Mouse (Mus musculus) heart, embryonic 13.5 days (tissue): ENCODE results near the gene Itgb5. TPM values are rescaled to one million over a fixed set of nuclear protein-coding genes. Genes with fewer than 3 reads are reported as not detected.

ENCODE experiments used
- ATAC-seq: fragments of 200-750 bp; cut with Nextera tagmentation; 2 replicates; pipeline ENCODE4 v1.8.0; 2017; ENCODE audit warnings: moderate TSS enrichment; ENCODE audit not compliant: insufficient number of reproducible peaks, low FRiP score, low TSS enrichment; ENCODE audit errors: extremely low read depth
- H3K27ac ChIP-seq: fragments of 300-500 bp; sonication (generic); replicated peaks from 2 replicates; pipeline ENCODE4 v1.5.1; 2015; ENCODE audit warnings: moderate library complexity, mild to moderate bottlenecking, inconsistent platforms
- H3K27me3 ChIP-seq: fragments of 300-500 bp; sonication (generic); replicated peaks from 2 replicates; pipeline ENCODE4 v1.6.1; 2015; ENCODE audit warnings: mild to moderate bottlenecking, inconsistent platforms
- H3K36me3 ChIP-seq: fragments of 300-500 bp; sonication (generic); 2 replicates; pipeline ENCODE4 v1.6.1; 2015; ENCODE audit warnings: mild to moderate bottlenecking, inconsistent platforms
- H3K4me1 ChIP-seq: fragments of 300-500 bp; sonication (generic); 2 replicates; pipeline ENCODE4 v1.6.1; 2015; ENCODE audit warnings: inconsistent platforms
- H3K4me2 ChIP-seq: fragments of 300-500 bp; sonication (generic); 2 replicates; pipeline ENCODE4 v1.6.1; 2015; ENCODE audit warnings: inconsistent platforms, mild to moderate bottlenecking, moderate library complexity
- H3K4me3 ChIP-seq: fragments of 300-500 bp; sonication (generic); 2 replicates; pipeline ENCODE4 v1.5.1; 2015; ENCODE audit warnings: moderate library complexity, mild to moderate bottlenecking, inconsistent platforms
- H3K9ac ChIP-seq: fragments of 300-500 bp; sonication (generic); 2 replicates; pipeline ENCODE4 v1.6.1; 2015; ENCODE audit warnings: inconsistent platforms, mild to moderate bottlenecking, moderate library complexity
- H3K9me3 ChIP-seq: fragments of 300-500 bp; sonication (generic); 2 replicates; pipeline ENCODE4 v1.6.1; 2016; ENCODE audit warnings: inconsistent platforms
- WGBS: fragments of 180-500 bp; shearing (Covaris S2); methylation state at CpG from one replicate; pipeline ENCODE4 v1.1.7; 2015; ENCODE audit warnings: mixed read lengths; 5-methylcytosine and 5-hydroxymethylcytosine counted together
- polyA plus RNA-seq: library from polyadenylated mRNA; unstranded; fragments of >200 nt; fragmentation: Nextera tagmentation; extraction: Ambion mirVana; gene quantifications from 2 replicates; pipeline ENCODE4 v1.2.1, GENCODE M21; 2015

Gene Itgb5
- polyA plus RNA-seq: 37.6 and 49.0 TPM in 2 replicates

DNA sequence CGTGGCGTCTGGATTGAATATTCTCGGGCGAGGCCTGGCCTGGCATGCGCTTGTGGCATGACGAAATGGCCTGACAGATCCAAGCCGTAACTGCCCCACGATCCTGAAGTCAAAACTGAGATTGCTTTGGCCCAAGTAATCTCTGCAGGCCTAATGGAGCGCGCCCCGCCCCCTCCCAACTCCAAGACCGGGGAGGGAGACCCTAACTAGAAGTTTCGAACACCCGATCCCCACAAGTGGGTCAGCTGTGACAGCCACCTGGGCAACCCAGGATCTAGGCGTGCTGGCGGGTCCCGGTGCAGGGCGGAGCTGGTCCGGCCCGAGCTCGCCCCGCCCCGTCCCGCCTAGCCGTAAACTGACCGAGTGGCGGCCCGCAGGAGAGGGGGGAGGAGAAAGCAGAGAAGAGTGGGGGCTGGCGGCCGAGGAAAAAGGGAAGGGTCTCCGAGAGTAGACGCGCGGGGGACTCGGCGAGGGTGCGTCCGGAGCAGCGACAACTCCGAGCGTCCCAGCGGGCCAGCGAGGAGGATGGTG is at the start of gene Itgb5:
Gene Itgb5 (plus strand): TSS at position 365 of the 531 bp plus-strand sequence.
- H3K36me3 ChIP-seq: no peaks in the 10 kb centered on the region
- H3K9ac ChIP-seq: peak within 1 kb of the TSS; percentile 95
- WGBS: under 1% methylated on average over 42 of the region's 43 CpGs
- peak within 1 kb of the TSS; percentile 95 for H3K4me3 ChIP-seq
- peak within 1 kb of the TSS; percentile 89 for H3K27ac ChIP-seq
- peak; percentile 65; the same call in 1 of the 2 replicates for ATAC-seq
- no peaks in the 10 kb centered on the region for H3K9me3 ChIP-seq
- peak within 1 kb of the TSS; percentile 74 for H3K4me2 ChIP-seq
- peaks cover 40% of the 10 kb centered on the region for H3K4me1 ChIP-seq
- peaks cover 7% of the 10 kb centered on the region; the same call in 1 of the 2 replicates for H3K27me3 ChIP-seq

DNA sequence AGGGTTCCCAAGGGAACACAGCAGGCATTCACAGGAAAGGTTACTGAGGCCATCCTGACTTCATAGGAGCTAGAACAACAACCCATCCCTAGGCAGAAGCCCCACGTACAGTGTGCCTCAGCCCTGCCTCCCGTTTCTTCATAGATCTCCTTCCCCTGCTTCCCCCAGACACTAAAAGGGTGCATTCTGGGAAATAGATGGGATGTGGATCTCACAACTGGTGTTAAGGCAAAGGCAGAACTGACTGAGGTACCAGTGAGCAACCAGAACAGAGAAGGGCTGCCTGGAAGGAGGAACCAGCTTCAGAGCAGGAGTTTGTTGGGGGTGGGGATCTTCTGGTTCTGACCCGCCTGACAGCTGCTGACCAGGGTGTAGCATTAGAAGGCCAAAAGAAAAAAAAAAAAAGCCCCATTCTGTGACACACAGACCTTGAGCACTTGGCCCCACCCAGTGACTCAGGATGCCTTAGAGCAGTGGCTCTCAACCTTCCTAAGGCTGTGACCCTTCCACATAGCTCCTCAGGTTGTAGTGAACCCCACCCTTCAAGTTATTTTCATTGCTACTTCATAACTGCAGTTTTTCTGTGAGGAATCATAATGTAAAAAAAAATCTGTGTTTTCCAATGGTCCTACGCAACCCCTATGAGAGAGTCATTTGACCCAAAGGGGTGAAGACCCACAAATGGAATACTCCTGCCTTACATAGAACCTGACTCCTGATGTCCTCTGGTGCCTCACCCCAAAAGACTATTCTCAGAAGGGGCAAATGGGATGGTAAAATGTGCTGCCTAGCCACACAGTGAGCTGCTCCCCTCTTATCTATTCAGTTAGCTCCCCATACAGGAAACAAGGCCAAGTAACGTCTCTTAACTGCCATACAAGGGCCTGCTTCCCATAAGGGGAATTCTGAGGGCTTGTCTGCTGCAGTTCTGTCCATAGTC is 47.4 kb upstream of the Itgb5 start:
- no peaks in the 10 kb centered on the region for H3K9me3 ChIP-seq
- 56% methylated on average over 5 of the region's 5 CpGs for WGBS
- ATAC-seq: no peak
- no peaks in the 10 kb centered on the region for H3K36me3 ChIP-seq
- no peak overlapping the region for H3K9ac ChIP-seq
- H3K27me3 ChIP-seq: no peaks in the 10 kb centered on the region
- H3K4me2 ChIP-seq: no peak overlapping the region
- no peak overlapping the region for H3K4me3 ChIP-seq
- no peak overlapping the region for H3K27ac ChIP-seq
- peaks cover 17% of the 10 kb centered on the region for H3K4me1 ChIP-seq

DNA sequence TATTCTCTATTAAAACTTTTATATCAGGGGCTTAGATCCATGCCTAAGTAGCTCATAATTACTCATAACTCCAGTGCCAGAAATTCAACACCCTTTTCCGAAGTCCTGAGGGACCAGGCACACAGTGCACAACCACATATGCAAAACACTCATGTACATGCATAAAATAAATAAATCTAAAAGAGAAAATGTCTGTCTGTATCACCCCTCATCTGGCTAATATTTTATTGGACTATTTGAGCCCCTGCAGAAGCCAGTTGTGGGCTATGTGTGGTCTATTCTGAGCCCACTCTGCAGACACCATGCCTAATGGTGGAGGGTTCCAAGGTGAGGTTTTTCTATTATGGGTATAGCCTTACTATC is 46.8 kb upstream of the Itgb5 start:
- Histone ChIP-seq H3K9ac (no peak overlapping the region), H3K27me3 (no peaks in the 10 kb centered on the region), H3K4me1 (peaks cover 18% of the 10 kb centered on the region), H3K4me2 (no peak overlapping the region), H3K27ac (no peak overlapping the region), H3K36me3 (no peaks in the 10 kb centered on the region), H3K9me3 (no peaks in the 10 kb centered on the region), H3K4me3 (no peak overlapping the region)
- 71% methylated on average over 1 of the region's 1 CpGs for WGBS
- no peak for ATAC-seq

DNA sequence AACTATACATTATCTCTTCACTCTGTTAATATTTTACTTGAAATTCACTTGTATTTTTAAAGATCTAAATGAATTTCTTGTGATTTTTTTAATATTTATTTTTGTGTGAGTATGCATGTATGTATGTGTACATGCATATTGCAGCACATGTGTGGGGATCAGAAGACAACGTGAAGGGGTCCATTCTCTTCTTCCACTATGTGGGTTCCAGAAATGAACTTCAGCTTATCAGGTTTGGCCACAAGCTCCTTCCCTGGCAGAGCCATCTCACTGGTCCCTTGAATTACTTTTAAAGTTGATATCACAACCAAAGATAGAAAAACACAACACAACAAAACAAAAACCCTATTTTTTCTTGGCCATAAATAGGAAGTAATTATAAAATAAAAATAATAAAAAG is 44.9 kb upstream of the Itgb5 start:
- Histone ChIP-seq H3K4me1 (peaks cover 18% of the 10 kb centered on the region), H3K27me3 (no peaks in the 10 kb centered on the region), H3K9ac (no peak overlapping the region), H3K27ac (no peak overlapping the region), H3K4me3 (no peak overlapping the region), H3K36me3 (no peaks in the 10 kb centered on the region), H3K4me2 (no peak overlapping the region), H3K9me3 (no peaks in the 10 kb centered on the region)
- ATAC-seq: no peak
- 77% methylated on average over 1 of the region's 1 CpGs for WGBS

DNA sequence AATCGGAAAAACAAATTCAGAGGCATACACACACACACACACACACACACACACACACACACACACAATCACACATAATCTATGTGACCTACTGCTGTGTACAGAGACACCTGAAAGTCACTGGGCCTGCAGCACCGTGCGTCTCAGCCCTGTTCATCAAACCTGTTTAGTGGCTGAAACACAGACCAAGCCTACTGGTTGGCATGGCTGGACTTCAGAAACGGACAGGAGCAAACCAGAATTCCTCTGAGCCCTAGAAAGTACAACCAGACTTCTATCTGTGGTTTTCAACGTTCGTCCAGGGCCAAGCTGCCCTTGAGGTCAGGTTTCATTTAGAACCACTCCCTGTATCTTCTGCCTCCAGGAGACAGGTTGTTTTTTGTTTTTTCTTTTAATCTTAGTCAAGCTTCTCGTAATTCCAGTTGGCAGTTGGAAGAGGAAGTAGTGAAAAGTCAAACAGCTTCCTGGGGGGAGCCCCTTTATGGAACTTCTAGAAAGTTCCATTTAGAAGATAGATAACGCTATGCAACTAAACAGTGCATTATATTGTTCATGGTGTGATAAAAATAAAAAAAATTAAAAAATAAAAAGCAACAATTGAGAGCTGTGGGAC is 44.3 kb upstream of the Itgb5 start:
- WGBS: 60% methylated on average over 8 of the region's 8 CpGs
- Histone ChIP-seq H3K4me3 (no peak overlapping the region), H3K36me3 (no peaks in the 10 kb centered on the region), H3K4me2 (no peak overlapping the region), H3K4me1 (peaks cover 18% of the 10 kb centered on the region), H3K9ac (no peak overlapping the region), H3K9me3 (no peaks in the 10 kb centered on the region), H3K27me3 (no peaks in the 10 kb centered on the region), H3K27ac (peak overlapping the region; percentile 28; the same call in 1 of the 2 replicates)
- no peak for ATAC-seq

DNA sequence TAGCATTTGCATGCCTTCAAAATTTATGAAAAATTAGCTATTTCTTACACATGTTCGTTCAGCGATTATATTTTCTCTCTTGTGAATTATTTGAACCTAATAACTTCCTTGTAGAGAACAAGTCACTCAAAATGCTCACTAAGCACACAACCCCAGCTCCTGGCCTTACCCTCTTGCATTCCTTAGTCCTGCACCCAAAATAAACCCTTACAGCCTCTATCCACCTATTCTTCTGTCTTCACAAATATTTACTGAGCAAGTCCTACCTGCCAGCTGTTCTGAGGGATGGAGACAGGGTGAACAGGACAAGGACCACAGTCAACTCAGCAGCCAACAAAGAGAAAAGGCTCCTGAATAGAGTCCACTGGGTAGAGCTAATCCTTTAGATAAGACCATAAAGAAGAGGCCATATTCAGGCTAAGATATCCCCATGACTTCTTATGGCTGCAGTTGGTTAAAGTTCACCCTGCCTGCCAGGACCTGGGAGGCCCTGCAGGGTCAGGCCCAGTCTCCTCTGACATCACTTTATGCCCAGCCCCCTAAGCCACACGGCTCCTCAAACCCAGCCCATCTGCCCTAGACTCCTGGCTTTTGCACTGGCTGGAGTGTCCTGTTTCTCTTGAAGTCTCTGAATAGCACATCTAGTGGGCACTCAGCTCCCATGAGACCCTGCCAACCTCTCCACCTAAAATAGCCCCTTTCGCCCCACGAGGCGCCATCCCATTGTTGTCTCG is 42.6 kb upstream of the Itgb5 start:
- Histone ChIP-seq H3K27ac (no peak overlapping the region), H3K4me2 (no peak overlapping the region), H3K4me1 (peaks cover 17% of the 10 kb centered on the region), H3K36me3 (no peaks in the 10 kb centered on the region), H3K9me3 (no peaks in the 10 kb centered on the region), H3K4me3 (no peak overlapping the region), H3K27me3 (no peaks in the 10 kb centered on the region), H3K9ac (no peak overlapping the region)
- no peak for ATAC-seq
- 62% methylated on average over 7 of the region's 7 CpGs for WGBS

DNA sequence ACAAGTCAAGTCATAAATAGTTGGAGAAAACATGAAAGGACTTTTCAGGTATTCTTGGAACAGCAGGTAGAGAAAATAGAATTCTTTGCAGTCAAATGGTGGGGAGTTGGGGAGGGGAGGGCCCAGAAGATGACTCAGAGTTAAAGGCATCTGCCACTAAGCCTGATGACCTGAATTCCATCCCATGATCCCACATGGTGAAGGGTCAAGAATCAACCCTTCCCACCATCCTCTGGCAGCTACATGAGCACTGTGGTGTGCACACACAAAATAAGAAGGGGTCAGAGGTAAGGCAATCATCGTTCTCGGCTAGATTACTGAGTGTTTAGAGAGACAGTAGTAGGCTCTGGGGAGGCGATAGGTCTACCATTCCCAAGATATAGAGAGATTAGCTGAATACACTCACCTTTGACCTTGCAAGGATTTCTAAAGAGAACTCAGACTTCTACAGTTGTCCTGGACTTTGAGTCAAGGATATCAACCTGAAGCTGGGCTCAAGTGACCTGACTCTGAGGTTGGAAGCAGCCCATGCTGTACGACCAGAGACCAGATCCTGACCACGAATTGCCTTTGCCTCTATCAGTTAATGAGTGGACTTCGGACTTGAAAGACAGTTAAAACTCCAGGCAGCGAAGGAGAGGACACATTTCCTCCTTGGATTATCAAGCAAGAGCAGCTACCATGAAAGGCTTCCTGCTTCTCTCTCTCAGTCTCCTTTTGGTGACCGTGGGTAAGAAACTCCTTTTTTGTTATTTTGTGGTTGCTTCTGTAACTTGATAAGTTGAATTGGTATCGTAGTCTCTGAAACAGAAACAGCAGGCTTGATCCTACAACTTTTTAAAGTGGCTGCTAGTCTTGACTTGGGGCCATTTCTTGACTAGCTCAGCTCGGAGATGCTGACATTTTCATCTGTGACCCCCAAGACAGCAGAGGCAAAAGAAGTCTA is 35.3 kb upstream of the Itgb5 start, which contains the start of gene Muc13:
Gene Muc13 (plus strand): TSS at position 192 of the 946 bp plus-strand sequence.
- Histone ChIP-seq H3K27me3 (no peaks in the 10 kb centered on the region), H3K9ac (no peak within 1 kb of the TSS), H3K4me1 (no peaks in the 10 kb centered on the region), H3K9me3 (no peaks in the 10 kb centered on the region), H3K4me3 (no peak within 1 kb of the TSS), H3K36me3 (no peaks in the 10 kb centered on the region), H3K27ac (no peak within 1 kb of the TSS), H3K4me2 (no peak within 1 kb of the TSS)
- WGBS: 60% methylated on average over 10 of the region's 10 CpGs
- no peak for ATAC-seq

DNA sequence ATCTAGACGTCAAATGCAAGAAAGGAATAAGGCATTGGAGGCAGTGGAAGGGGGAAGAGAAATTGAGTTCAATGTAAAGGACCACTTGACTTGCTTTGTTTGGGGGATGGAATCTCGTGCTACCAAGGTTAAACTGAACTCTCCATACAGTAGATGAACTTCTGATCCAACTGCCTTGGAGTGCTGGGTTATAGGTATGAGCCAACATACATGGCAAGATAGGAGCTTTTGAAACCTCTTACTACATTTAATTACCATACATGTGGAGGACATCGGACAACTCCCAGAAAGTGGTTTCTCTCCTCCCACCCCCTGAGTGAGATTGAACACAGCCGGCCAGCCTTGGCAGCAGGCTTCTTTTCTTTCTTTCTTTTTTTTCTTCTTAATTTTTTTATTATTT is 34.4 kb upstream of the Itgb5 start:
- Histone ChIP-seq H3K27me3 (no peaks in the 10 kb centered on the region), H3K27ac (no peak overlapping the region), H3K4me2 (no peak overlapping the region), H3K4me3 (no peak overlapping the region), H3K4me1 (no peaks in the 10 kb centered on the region), H3K9me3 (no peaks in the 10 kb centered on the region), H3K9ac (no peak overlapping the region), H3K36me3 (no peaks in the 10 kb centered on the region)
- no peak for ATAC-seq
- 72% methylated on average over 4 of the region's 4 CpGs for WGBS

DNA sequence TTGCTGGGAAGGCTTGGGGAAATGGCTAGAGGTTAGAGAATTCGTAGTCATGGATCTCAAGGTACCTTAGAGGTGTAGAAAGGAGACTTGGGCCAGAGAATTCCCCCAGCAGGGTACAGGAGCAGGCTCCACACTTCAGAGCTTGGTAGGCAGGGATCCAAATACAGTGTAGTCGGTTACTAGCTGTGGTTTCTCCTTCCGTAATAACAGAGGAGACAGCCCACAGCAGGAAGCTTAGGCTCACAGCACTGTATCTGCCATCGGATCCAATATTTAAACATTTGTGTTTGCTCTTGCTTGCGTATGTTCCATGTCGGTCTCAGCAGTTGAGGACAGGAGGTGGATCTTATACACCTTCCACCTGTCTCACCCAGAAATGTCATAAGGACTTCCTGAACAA is 33.6 kb upstream of the Itgb5 start:
- Histone ChIP-seq H3K27ac (no peak overlapping the region), H3K27me3 (no peaks in the 10 kb centered on the region), H3K9me3 (no peaks in the 10 kb centered on the region), H3K4me1 (no peaks in the 10 kb centered on the region), H3K36me3 (no peaks in the 10 kb centered on the region), H3K4me2 (no peak overlapping the region), H3K9ac (no peak overlapping the region), H3K4me3 (no peak overlapping the region)
- 74% methylated on average over 6 of the region's 6 CpGs for WGBS
- no peak for ATAC-seq

DNA sequence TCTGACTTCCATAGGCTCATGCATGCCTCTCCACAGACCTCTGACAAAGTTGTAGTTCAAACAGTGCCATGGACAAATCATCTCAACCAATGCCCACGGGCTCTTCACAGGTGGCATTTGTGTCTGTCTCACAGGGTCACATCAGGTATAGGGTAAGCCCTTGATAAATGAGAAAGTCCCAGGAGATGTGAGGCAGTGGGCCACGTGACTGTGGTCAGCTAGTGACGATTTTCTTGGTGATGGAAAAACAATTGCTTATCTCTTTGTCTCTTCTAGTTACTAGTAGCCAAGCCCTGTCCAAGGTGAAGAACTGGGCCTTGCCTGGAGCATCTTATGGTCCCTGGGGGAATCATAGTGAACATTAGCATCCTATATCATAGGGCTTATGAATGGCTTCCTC is 32.7 kb upstream of the Itgb5 start:
- 70% methylated on average over 3 of the region's 3 CpGs for WGBS
- no peak for ATAC-seq
- no peak overlapping the region for H3K9ac ChIP-seq
- no peak overlapping the region for H3K4me2 ChIP-seq
- no peaks in the 10 kb centered on the region for H3K4me1 ChIP-seq
- no peak overlapping the region for H3K4me3 ChIP-seq
- no peaks in the 10 kb centered on the region for H3K27me3 ChIP-seq
- no peaks in the 10 kb centered on the region for H3K36me3 ChIP-seq
- H3K9me3 ChIP-seq: no peaks in the 10 kb centered on the region
- H3K27ac ChIP-seq: no peak overlapping the region
